Mouse (Mus musculus): ENCODE measurements around the gene Gm10198. TPM values are rescaled to one million over a fixed set of nuclear protein-coding genes. Genes with fewer than 3 reads are reported as not detected.
A peak's percentile ranks its signal among the peaks of the same experiment; 100 is the strongest.

Gene Gm10198
- polyA plus RNA-seq, 1 experiment from 2014 or later = not detected

- H3K27me3 ChIP-seq (ENCODE audit: control insufficient read depth, insufficient read depth, low read length) = no peaks in the 10 kb centered on the region
- H3K36me3 ChIP-seq (ENCODE audit: control insufficient read depth, insufficient read depth, low read length) = no peaks in the 10 kb centered on the region
- H3K4me1 ChIP-seq (replicated peaks; ENCODE audit: control insufficient read depth, insufficient read depth, low read length) = no peaks in the 10 kb centered on the region
- peak; percentile 37 for DNase-seq (ENCODE audit: low spot score)
- no peak for ATAC-seq (replicated peaks; ENCODE audit: low FRiP score)
- H3K9ac ChIP-seq (ENCODE audit: low read length) = no peak overlapping the region
- no peak overlapping the region for H3K27ac ChIP-seq (ENCODE audit: low read depth, low read length)
- no peak overlapping the region for H3K4me3 ChIP-seq (ENCODE audit: low read depth, low read length)
- 91% methylated on average over 7 of the region's 7 CpGs for WGBS
- no peak overlapping the region for H3K4me2 ChIP-seq (ENCODE audit: low read depth, low read length, severe bottlenecking)
- no peaks in the 10 kb centered on the region for H3K9me3 ChIP-seq (ENCODE audit: control insufficient read depth, low read length)
Observed at GRCm38 (mm10) chr13:111623112-111623511, 30.5 kb downstream of the Gm10198 start.

GRCm38 (mm10) chr13:111624115-111624514 is 31.5 kb downstream of the Gm10198 start:
- Histone ChIP-seq H3K27ac (ENCODE audit: low read depth, low read length) (no peak overlapping the region), H3K4me3 (ENCODE audit: low read depth, low read length) (no peak overlapping the region)
- WGBS = 65% methylated on average over 6 of the region's 6 CpGs

DNA sequence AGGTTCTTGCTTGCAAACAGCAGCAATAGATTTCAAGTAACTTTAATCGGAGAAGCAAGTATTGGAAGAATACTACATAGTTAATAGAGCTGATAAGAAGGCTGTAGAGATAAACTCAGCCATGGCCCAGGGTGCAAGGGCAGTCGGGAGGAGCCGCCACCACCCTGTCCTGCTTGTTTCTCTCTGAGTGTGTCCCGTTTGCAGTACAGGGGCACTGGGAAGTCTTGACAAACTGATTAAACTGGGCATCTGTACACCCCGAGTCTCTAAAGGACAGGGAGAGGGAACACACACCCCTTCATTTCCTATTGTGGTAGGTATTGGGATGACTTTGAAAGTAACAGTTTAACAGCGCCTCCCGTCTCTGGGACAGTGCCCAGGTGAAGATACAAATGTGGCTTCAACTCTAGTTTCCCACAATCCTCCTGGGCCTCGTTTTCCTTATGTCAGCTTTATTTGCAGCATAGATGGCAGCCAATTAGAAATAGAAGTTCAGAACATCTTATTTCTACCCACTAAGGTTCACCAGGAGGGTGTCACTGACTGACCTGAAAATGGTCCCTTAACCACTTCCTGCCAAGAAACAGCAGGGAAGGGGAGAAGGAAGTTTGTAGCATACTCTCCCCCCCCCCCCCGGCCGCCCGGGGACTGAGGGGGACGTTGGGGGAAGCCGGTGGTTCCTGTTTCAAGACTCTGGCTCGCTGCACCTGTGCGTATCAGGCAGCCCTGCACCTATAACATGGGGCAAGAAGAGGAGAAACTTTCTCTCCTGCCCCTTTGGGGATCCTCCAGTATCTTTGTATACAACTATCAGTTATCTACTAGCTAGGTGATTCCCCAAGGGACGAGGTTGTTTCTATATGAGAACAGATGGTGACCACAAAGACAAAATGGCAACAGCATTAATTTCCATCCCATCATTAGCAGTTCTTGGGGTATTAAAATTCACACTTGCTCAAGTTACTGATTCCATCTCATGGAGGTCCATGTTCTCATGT is 41.9 kb downstream of the Gm10198 start:
- H3K4me3 ChIP-seq (ENCODE audit: low read depth, low read length) = no peak overlapping the region
- no peaks in the 10 kb centered on the region for H3K27me3 ChIP-seq (ENCODE audit: control insufficient read depth, insufficient read depth, low read length)
- 87% methylated on average over 16 of the region's 16 CpGs for WGBS
- H3K4me1 ChIP-seq (replicated peaks; ENCODE audit: control insufficient read depth, insufficient read depth, low read length) = no peaks in the 10 kb centered on the region
- H3K36me3 ChIP-seq (ENCODE audit: control insufficient read depth, insufficient read depth, low read length) = no peaks in the 10 kb centered on the region
- H3K9ac ChIP-seq (ENCODE audit: low read length) = no peak overlapping the region
- H3K9me3 ChIP-seq (ENCODE audit: control insufficient read depth, low read length) = no peaks in the 10 kb centered on the region
- H3K27ac ChIP-seq (ENCODE audit: low read depth, low read length) = no peak overlapping the region
- H3K4me2 ChIP-seq (ENCODE audit: low read depth, low read length, severe bottlenecking) = no peak overlapping the region
- no peak for ATAC-seq (replicated peaks; ENCODE audit: low FRiP score)
- DNase-seq (ENCODE audit: low spot score) = peak; percentile 35

More at GRCm38 (mm10) chr13:111624115-111624514, 31.5 kb downstream of the Gm10198 start:
- ATAC-seq (replicated peaks; ENCODE audit: low FRiP score) = no peak
- no peaks in the 10 kb centered on the region for H3K4me1 ChIP-seq (replicated peaks; ENCODE audit: control insufficient read depth, insufficient read depth, low read length)
- H3K9me3 ChIP-seq (ENCODE audit: control insufficient read depth, low read length) = no peaks in the 10 kb centered on the region
- H3K9ac ChIP-seq (ENCODE audit: low read length) = no peak overlapping the region
- H3K27me3 ChIP-seq (ENCODE audit: control insufficient read depth, insufficient read depth, low read length) = no peaks in the 10 kb centered on the region
- no peak overlapping the region for H3K4me2 ChIP-seq (ENCODE audit: low read depth, low read length, severe bottlenecking)
- DNase-seq (ENCODE audit: low spot score) = peak; percentile 44
- no peaks in the 10 kb centered on the region for H3K36me3 ChIP-seq (ENCODE audit: control insufficient read depth, insufficient read depth, low read length)

- DNase-seq (ENCODE audit: low spot score) = no peak
- H3K4me2 ChIP-seq (ENCODE audit: low read depth, low read length, severe bottlenecking) = no peak overlapping the region
- ATAC-seq (replicated peaks; ENCODE audit: low FRiP score) = no peak
- H3K27me3 ChIP-seq (ENCODE audit: control insufficient read depth, insufficient read depth, low read length) = no peaks in the 10 kb centered on the region
- no peaks in the 10 kb centered on the region for H3K4me1 ChIP-seq (replicated peaks; ENCODE audit: control insufficient read depth, insufficient read depth, low read length)
- no peak overlapping the region for H3K9ac ChIP-seq (ENCODE audit: low read length)
- H3K27ac ChIP-seq (ENCODE audit: low read depth, low read length) = no peak overlapping the region
- WGBS = 88% methylated on average over 6 of the region's 6 CpGs
- H3K9me3 ChIP-seq (ENCODE audit: control insufficient read depth, low read length) = no peaks in the 10 kb centered on the region
- H3K36me3 ChIP-seq (ENCODE audit: control insufficient read depth, insufficient read depth, low read length) = no peaks in the 10 kb centered on the region
- no peak overlapping the region for H3K4me3 ChIP-seq (ENCODE audit: low read depth, low read length)
Observed at GRCm38 (mm10) chr13:111640319-111640718, 47.7 kb downstream of the Gm10198 start.

Other genes with a start within 250 kb of the Gm10198 start
- gene Gpbp1, start 102.7 kb upstream of the Gm10198 start, polyA plus RNA-seq (2014; fragmentation: Nextera tagmentation; extraction: Ambion mirVana) = 120 and 132 TPM in 2 replicates
- gene Gm49496, start 42.8 kb upstream of the Gm10198 start, polyA plus RNA-seq (2014; fragmentation: Nextera tagmentation; extraction: Ambion mirVana) = not detected in 2 replicates
- 22.8 and 25.3 TPM in 2 replicates for gene Mier3, start 88.2 kb downstream of the Gm10198 start, polyA plus RNA-seq (2014; fragmentation: Nextera tagmentation; extraction: Ambion mirVana)
- 13.6 and 13.7 TPM in 2 replicates for gene Map3k1, start 216.2 kb downstream of the Gm10198 start, polyA plus RNA-seq (2014; fragmentation: Nextera tagmentation; extraction: Ambion mirVana)

Data from forebrain, embryonic 11.5 days (tissue).